Mouse (Mus musculus) CH12.LX (cell line): Measurements from ENCODE around the gene Sod2. TPM values are rescaled to one million over a fixed set of nuclear protein-coding genes. Genes with fewer than 3 reads are reported as not detected.
"Not testable (repeated sequence)": the region's sequence is repeated elsewhere in the genome, so short reads cannot be mapped to it uniquely, and the experiment has no call there.

ENCODE experiments used
- DNase-seq: peaks from one replicate; pipeline ENCODE4 v3.0.0-alpha.2; 2013; ENCODE audit errors: extremely low read depth
- H3K27ac ChIP-seq: 2 replicates; pipeline ENCODE4 v1.5.1; 2012; ENCODE audit warnings: low read depth, mild to moderate bottlenecking, control low read depth, moderate library complexity; ENCODE audit not compliant: insufficient read depth
- H3K27me3 ChIP-seq: replicated peaks from 2 replicates; pipeline ENCODE3; 2012; ENCODE audit warnings: inconsistent platforms
- H3K36me3 ChIP-seq, 2 experiments: replicated peaks in 1 of 2; 2 replicates each; pipeline versions ENCODE3 to v1.6.1; 2012; ENCODE audit warnings: inconsistent platforms in 1 of 2, low read length in 1 of 2, mild to moderate bottlenecking in 1 of 2, mixed read lengths in 1 of 2, moderate library complexity in 1 of 2; ENCODE audit not compliant: control insufficient read depth in 1 of 2, insufficient read depth in 1 of 2
- H3K4me1 ChIP-seq, 2 experiments: 2 replicates each; pipeline ENCODE4 v1.6.1; 2012; ENCODE audit warnings: inconsistent platforms in 1 of 2, moderate library complexity in 1 of 2; ENCODE audit not compliant: insufficient read depth in 2 of 2, control insufficient read depth in 1 of 2
- H3K4me2 ChIP-seq: 2 replicates; pipeline ENCODE4 v1.6.1; 2012; ENCODE audit warnings: low read depth, mild to moderate bottlenecking, control low read depth; ENCODE audit not compliant: poor library complexity, insufficient read depth, severe bottlenecking
- H3K4me3 ChIP-seq, 3 experiments: fragments of 150-350 bp in 1 of 3; sonication (generic) in 1 of 3; replicated peaks in 1 of 3; 2 replicates each; pipeline versions ENCODE3 to v1.5.1; 2011 to 2012; ENCODE audit warnings: low read depth in 2 of 3, low read length in 2 of 3, mild to moderate bottlenecking in 2 of 3, moderate library complexity in 2 of 3, control low read depth in 1 of 3, improper control_type of control experiment in 1 of 3, inconsistent platforms in 1 of 3, mixed read lengths in 1 of 3; ENCODE audit not compliant: poor library complexity in 1 of 3
- H3K79me2 ChIP-seq: replicated peaks from 2 replicates; pipeline ENCODE4 v1.6.1; 2012; ENCODE audit warnings: mild to moderate bottlenecking, moderate library complexity; ENCODE audit not compliant: control insufficient read depth, poor library complexity, insufficient read depth, severe bottlenecking; ENCODE audit errors: extremely low read depth
- H3K9ac ChIP-seq: 2 replicates; pipeline ENCODE4 v1.6.1; 2012; ENCODE audit warnings: low read depth, mild to moderate bottlenecking, control low read depth, moderate library complexity; ENCODE audit not compliant: insufficient read depth
- H3K9me3 ChIP-seq: replicated peaks from 2 replicates; pipeline ENCODE3; 2012; ENCODE audit warnings: low read length, inconsistent platforms, mixed read lengths
- CTCF ChIP-seq, 2 experiments: IDR thresholded peaks in 1 of 2; conservative IDR thresholded peaks in 1 of 2; 2 replicates each; pipeline ENCODE4 v1.5.1; 2011 to 2012; ENCODE audit warnings: low read depth in 2 of 2, low read length in 2 of 2, improper control_type of control experiment in 1 of 2, inconsistent platforms in 1 of 2, mild to moderate bottlenecking in 1 of 2, moderate library complexity in 1 of 2
- NELFE ChIP-seq: IDR thresholded peaks from 2 replicates; pipeline ENCODE4 v1.6.1; 2011; ENCODE audit warnings: low read depth, low read length, improper control_type of control experiment
- RAD21 ChIP-seq: IDR thresholded peaks from 2 replicates; pipeline ENCODE4 v1.6.1; 2011; ENCODE audit warnings: low read depth, mild to moderate bottlenecking, low read length, improper control_type of control experiment, moderate library complexity
- SMC3 ChIP-seq: IDR thresholded peaks from 2 replicates; pipeline ENCODE4 v1.6.1; 2011; ENCODE audit warnings: low read depth, low read length, improper control_type of control experiment
- ZC3H11A ChIP-seq: IDR thresholded peaks from 2 replicates; pipeline ENCODE4 v1.6.1; 2012; ENCODE audit warnings: low read depth, mild to moderate bottlenecking, inconsistent platforms, low read length, improper control_type of control experiment
- dilution Hi-C: fragments of 300-500 bp; cut with MboI; formaldehyde crosslinking; loops from 2 replicates; pipeline ENCODE4 v1.14.3; 2020; ENCODE audit warnings: low sequenced_read_pairs; ENCODE audit not compliant: extremely low pct_unique_long_range_greater_than_20kb, extremely low pct_ligation_motif_present
- in situ Hi-C: fragments of 300-500 bp; cut with MboI; formaldehyde crosslinking; loops from 3 replicates; pipeline ENCODE4 v1.14.3; 2019; ENCODE audit warnings: low sequenced_read_pairs, low pct_ligation_motif_present, low pct_unique_long_range_greater_than_20kb, mixed read lengths
- polyA plus RNA-seq: library from polyadenylated mRNA; unstranded; fragments of >175 nt; gene quantifications from 2 replicates; pipeline ENCODE4 v1.2.1, GENCODE M21; 2012; ENCODE audit warnings: low read depth; ENCODE audit not compliant: insufficient read length
- total RNA-seq, 2 experiments: library from RNA; depleted of rRNA; stranded (reverse); fragments of 300-350 nt in 1 of 2; fragments of >200 nt in 1 of 2; gene quantifications; 2 replicates each; pipeline ENCODE4 v1.2.3; 2012 to 2014

The Sod2 gene
- total and polyA plus RNA-seq, 3 experiments: 75.6 to 103 (median 89.2) TPM

GRCm38 (mm10) chr17:13043846-13044673 is 37.4 kb downstream of the Sod2 start:
- H3K4me1 ChIP-seq, H3K27me3 ChIP-seq, H3K4me2 ChIP-seq, H3K36me3 ChIP-seq, H3K27ac ChIP-seq, in situ Hi-C loops: not testable (repeated sequence)
- TF ChIP-seq RAD21 (peak; percentile 36), CTCF (conservative IDR thresholded peaks at IDR 0.05 in 1 of 2, IDR thresholded peaks at IDR 0.05 in 1 of 2; ENCODE audit: low read depth in 2 of 2, low read length in 2 of 2) (peak; percentile 23 to 47; a peak in 2 of 4 replicates), SMC3 (peak; percentile 49), NELFE (0 out of 2 replicates have a peak, but pooled peaks have one; percentile 15), ZC3H11A (0 out of 2 replicates have a peak, but pooled peaks have one; percentile 1)
- TF ChIP-seq, all 38 proteins: peak for 5; not testable (repeated sequence) for 33
- dilution Hi-C loops, H3K4me3 ChIP-seq, H3K79me2 ChIP-seq, H3K9ac ChIP-seq, H3K9me3 ChIP-seq: not testable (repeated sequence)
- peak; percentile 77 for DNase-seq

DNA sequence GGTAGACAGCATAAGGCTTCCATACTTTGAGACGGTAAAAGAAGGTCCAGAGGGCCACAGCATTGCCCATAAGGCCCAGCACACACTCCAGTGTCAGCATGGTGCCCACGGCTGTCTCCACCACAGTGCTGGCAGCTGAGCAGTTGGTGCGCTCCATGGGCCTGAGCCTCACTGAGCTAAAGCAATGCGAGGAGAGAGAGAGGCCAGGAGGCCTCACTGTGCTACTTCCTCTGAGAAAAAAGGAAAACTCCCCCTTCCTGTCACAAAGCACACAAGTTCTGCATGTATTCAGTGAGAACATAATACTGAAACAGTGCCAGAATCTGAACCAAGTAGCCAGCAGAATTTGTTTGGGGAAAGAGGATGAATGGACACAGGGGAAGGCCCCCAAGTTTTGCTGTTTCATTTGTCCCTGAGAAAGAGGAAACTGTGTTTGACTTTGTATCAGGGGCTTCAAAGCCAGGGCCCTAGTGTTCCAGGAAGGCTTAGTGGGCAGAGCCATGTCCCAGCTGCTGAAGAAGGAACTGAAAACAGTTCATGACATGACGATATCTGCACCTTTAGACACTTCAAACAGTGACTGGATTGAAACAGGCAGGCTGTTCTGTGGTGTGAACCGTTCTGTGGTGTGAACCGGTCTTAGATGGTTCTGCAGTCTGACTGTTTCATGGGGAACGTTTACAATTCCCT is 45.6 kb downstream of the Sod2 start, which contains the start of gene Gpr31b:
Gpr31b (minus strand) TSS at position 173 of the 690 bp plus-strand sequence.
- H3K4me1 ChIP-seq, H3K36me3 ChIP-seq, in situ Hi-C loops, H3K27me3 ChIP-seq, H3K4me2 ChIP-seq, H3K9me3 ChIP-seq, DNase-seq, dilution Hi-C loops, H3K79me2 ChIP-seq, H3K9ac ChIP-seq, H3K4me3 ChIP-seq: not testable (repeated sequence)
- H3K27ac ChIP-seq: peak within 1 kb of the TSS; percentile 71

DNA sequence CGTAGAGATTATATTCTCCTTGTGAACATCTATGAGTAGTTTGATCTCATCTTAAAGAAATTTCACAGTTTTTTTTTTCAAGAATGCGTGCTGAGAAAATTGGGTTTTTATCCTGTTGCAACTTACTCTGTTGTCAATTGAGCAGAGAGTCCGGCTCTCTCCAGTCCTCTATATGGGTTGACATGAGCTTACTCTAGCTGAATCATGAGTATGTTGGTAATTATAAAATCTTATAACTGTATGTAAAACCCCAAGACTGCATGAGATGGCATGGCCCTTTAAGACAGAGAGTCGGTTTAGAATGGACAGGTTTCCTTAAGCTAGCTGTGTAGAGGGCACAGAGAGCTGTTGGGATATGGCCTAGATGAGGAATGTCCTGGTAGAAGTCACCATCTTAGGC is 54.2 kb downstream of the Sod2 start, which contains the start of gene Tcp10b:
Tcp10b (plus strand) TSS at position 301 of the 400 bp plus-strand sequence.
- dilution Hi-C loops, in situ Hi-C loops, H3K36me3 ChIP-seq: not testable (repeated sequence)

GRCm38 (mm10) chr17:13062882-13063281 is 56.2 kb downstream of the Sod2 start:
- H3K79me2 ChIP-seq, H3K9ac ChIP-seq, H3K4me2 ChIP-seq, H3K4me1 ChIP-seq, H3K27ac ChIP-seq, H3K27me3 ChIP-seq, H3K36me3 ChIP-seq, DNase-seq, H3K9me3 ChIP-seq, dilution Hi-C loops, H3K4me3 ChIP-seq, in situ Hi-C loops: not testable (repeated sequence)

More for the DNA sequence above, 54.2 kb downstream of the Sod2 start, which contains the start of gene Tcp10b:
- not testable (repeated sequence) for H3K27me3 ChIP-seq, H3K4me3 ChIP-seq, H3K79me2 ChIP-seq, H3K9ac ChIP-seq, H3K4me1 ChIP-seq, H3K4me2 ChIP-seq, H3K9me3 ChIP-seq, H3K27ac ChIP-seq, DNase-seq

GRCm38 (mm10) chr17:13067864-13068385 is 61.3 kb downstream of the Sod2 start:
- H3K27ac ChIP-seq, H3K79me2 ChIP-seq, H3K36me3 ChIP-seq, H3K4me1 ChIP-seq, dilution Hi-C loops, H3K9me3 ChIP-seq, DNase-seq, H3K27me3 ChIP-seq, in situ Hi-C loops, H3K4me3 ChIP-seq, H3K9ac ChIP-seq, H3K4me2 ChIP-seq: not testable (repeated sequence)
